Mouse (Mus musculus): ENCODE data around the gene Pcbp3.

Gene Pcbp3

DNA sequence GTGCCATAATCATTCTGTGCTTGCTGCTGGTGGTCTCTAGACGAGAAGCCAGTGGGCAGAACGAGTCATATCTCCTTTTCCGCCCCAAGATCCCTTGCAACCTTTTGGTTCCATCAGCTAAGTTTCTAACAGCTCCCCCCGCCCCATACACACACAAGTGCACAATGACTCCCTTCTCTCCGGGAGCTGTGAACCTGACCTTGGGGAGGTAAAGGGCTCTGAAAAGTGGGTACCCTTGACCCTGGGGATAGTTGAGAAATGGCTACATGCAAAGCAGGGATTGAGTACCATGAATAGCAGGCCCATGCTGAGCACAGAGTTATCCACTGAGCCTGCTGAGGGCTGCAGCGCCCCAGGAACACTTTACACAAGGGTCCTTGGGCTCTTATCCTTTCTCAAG lies 229.3 kb downstream of the Pcbp3 start:
- WGBS: 84% methylated on average over 6 of the region's 6 CpGs

DNA sequence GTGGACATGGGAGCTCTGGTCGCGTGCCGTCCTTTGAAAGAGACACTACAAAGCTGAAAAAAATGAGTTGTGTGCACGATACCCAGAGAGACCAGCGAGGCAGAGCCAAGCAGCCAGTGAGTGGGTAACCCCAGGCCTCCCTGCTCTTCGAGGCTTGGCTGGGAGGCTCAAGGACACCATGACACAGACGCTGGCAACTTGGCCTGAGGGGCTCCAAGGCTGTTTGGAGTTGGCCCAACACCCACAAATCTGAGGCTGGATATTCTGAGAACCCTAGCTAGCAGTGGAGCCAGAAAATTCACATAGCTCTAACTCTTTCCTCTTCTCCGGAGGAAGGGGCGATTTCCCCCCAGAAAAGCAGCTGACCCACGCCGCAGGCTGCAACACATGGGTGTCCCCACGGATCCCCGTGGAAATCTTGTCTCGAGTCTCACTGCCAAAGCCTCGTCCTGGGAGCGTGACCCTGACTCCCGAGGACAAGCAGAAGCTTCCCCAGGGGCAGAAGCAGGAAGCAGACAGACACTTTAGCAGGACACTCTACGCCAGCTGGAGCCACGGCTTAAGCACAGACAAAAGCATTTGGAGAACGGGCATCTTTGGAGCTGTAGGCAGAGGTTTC lies 230.0 kb downstream of the Pcbp3 start:
- 64% methylated on average over 20 of the region's 20 CpGs for WGBS

DNA sequence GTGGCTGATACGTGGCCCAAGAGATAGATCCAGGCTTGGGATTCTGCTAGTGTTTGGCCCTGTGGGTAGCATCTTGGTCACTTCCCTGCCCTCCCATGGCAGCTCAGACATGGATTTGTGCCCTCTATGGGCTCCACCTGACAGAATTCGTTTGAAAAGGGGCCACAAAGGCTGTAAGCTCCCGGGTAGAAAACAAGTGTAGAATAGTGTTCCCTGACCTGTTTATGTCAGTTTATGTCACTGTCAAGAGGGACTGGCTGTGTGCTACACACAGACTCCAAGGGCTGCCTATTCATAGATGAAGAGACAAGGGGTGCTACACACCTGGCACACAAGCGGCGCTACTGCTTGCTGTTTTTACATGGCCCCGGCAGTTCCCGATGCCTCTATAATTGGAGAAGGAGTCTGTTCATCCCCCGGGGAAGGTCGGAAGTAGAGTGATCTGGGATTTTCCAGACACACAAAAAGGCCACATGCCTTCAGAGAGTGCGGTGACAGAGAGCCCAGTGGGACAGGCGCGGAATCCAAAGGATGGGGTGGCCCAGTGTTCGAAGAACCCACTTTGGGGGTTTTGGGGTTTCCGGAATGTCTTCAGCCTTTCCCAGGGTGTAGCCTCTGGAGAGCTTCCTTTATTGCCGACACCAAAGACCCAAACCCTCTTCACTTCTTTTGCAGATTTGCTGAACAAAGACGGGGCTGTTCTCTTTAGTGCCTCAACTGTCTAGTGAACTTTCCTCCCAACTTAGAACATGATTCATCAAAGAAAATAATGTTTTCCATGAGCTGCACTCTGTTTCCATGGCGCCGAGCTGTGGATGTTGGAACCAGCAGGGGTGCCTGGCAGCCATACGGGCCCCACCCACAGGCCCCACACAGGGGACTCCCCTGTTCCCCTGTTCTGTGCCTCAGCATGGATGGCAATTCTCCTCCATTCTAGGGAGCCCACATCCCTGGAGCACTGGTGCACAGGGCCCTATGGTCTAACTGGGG lies 231.8 kb downstream of the Pcbp3 start:
- WGBS: 58% methylated on average over 19 of the region's 19 CpGs

DNA sequence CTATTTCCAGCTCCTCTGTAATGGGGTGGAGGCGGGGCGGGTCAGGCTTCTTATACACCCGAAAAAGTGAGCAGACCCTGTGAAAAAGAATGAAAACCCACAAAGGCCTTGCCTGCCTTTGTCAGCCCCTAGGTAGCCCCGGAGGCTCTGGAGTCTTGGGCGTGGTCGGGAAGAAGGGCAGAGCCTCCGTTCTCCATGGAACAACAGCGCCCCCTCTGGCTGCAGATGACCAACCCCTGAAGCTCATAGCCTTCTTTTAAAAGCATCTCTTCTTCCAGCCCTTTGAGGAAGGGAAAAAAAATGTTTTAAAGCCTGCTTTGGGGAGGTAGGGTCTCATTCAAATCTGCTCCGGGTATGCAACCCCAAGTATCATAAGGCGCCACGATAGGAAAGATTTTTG lies 233.3 kb downstream of the Pcbp3 start:
- 24% methylated on average over 11 of the region's 11 CpGs for whole genome bisulfite sequencing

DNA sequence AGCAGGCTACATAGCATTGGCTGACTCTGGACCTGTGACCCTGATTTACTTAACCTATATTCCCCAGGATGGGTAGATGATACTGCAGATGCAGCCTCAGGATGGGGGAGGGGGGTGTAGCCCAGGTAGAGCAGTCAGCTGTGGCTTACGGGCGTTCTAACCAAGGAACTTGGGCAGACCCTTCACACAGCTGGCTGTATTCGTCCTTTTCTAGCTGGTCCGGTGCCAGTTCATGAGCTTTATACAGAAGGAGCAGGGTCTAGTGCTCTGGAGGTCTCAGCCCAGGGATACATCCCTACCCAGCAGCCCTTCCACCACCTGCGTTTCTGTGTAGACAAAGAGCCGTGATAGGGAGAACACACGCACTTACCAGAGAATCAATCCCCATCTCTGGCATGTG lies 234.4 kb downstream of the Pcbp3 start:
- whole genome bisulfite sequencing: 89% methylated on average over 7 of the region's 7 CpGs

DNA sequence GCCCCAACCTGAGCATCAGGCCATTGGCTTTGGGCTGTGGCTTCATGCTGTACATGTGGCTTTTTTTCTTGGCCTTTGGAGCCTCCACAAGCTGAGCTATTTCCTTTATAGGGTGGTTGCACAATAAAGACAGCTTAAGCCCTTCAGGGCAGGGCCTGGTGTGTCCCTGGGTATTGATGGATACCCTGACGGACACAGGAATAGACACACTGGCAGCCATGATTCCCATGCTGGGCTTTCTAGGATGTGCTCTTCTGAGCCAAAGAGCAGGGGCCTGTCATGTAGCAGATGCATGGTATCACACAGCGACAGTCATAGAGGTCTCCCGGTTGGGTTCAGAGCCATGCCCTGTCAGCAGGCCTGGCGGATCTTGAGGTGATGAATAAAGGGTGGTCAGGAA lies 234.8 kb downstream of the Pcbp3 start:
- WGBS: 99% methylated on average over 4 of the region's 4 CpGs

DNA sequence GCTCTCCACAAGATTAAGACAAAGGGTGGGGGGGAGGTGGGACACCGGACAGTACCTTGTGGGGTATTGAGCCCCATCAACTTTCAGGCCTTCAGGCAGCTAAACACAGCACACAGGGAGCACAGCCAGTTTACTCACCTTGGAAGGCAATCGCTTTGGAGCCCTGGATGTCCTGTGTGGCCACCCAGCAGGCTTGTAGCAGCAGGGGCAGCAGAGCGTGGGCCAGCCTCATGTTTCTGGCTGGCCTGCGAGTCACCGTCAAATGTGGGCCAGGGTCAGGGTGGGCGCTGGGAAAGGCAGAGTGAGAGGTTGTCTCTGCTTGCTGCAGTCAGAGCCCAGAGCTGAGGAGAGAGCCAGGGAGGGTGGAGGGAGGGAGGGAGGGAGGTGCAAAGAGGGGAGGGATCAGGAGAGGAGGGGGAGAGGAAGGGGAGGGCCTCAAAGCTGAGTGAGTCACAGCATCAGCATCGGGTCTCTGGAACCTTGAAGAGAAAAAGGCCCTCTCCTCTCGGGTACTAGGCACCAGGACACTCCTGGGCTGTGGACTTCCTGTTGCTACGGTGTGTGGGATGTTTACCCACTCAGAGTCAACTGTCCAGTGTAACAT lies 235.9 kb downstream of the Pcbp3 start, which contains the start of gene Col6a1:
Col6a1 (minus strand) TSS at position 487 of the 604 bp plus-strand sequence.
- 55% methylated on average over 9 of the region's 9 CpGs for WGBS

DNA sequence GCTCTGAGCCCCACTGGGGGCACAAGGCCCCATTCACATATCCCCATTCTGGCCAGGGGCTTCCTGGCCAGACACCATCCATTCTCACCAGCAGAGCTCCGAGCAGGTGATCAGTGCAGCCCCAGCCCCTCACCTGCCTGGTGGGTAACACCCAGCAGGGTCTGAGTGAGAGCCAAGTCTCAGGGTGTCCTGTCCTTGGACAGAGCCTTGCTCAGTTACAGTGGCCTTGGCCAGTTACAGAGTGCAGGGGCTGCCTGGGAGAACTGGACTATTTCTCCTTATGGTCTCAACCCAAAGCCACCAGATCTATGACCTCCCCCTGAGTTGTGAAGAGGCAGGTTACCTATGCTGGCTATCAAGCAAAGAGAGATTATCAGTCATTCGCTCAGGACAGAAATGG lies 236.6 kb downstream of the Pcbp3 start:
- WGBS: 90% methylated on average over 2 of the region's 2 CpGs

DNA sequence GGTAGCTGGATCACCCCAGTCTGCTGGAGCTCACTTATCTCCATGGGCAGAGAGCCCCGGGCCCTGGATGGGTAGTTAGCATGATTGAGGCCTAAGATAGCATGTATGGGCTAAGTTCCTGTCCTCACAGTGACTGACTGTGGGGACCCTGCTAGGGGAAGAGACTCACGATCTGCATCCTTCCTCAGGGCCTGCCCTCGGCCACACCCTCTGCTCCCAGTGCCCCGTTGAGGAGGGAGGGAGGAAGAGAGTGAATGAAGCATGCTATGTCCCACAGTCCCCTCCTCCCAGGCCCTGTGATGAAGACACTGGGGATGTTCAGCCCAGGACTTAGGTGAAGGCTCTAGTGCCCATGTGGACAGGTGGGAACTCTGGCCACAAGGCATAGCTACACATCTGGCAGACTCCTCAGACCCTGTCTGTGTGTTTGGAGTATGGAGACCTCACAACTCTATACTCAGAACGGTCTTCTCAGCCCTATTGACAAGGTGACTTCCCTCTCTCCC lies 237.4 kb downstream of the Pcbp3 start:
- WGBS: 59% methylated on average over 5 of the region's 5 CpGs

DNA sequence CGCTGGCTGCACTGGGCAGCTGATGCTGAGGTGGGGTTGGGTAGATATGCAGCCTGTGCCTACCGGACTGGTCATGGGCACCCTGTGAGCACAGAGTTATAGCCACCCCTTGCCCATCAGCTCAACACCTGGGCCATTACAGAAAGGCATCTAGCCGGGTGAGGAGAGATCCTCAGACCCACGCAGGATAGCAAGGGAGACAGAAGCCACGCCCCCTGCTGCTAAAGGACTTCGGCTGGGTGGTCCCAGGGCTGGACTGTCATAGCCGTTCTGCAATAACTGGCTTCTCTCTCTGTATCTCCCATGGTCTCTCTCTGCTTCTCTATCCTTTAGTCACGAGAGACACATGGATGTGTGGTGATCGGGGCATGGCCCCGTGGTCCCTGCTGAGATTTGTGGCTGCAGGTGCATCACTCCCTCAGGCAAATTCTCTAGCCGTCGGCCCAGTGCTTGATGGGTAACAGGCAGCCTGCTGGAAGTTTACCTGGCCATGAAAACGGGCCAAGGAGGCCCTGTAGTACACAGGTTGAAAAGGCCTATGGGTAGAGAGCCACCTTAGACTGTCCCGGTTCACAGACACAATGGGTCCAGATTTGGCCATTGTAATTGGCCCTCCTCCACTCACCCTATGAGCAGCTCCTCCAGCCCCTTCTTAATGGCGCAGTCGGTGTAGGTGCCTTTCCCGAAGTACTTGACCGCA lies 238.8 kb downstream of the Pcbp3 start:
- WGBS: 91% methylated on average over 18 of the region's 18 CpGs

DNA sequence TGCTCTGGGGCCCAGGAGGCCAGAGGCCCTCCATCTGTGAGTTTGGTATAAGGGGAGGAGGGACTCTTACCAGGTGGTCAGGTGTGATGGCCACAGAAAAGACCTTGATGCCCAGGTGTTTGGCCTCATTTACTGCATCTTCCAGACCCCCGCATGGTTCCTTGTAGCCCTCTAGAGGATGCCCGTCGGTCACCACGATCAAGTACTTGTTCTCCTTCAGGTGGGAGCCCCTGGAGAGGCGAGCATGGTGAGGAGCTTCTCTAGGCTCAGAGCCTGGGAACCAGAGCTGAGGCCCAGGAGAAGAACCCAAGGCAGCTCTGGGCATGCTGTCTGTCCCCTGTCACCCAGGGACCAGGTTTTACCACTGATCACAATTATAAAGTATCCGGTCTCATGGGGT lies 239.9 kb downstream of the Pcbp3 start:
- 96% methylated on average over 6 of the region's 6 CpGs for WGBS

DNA sequence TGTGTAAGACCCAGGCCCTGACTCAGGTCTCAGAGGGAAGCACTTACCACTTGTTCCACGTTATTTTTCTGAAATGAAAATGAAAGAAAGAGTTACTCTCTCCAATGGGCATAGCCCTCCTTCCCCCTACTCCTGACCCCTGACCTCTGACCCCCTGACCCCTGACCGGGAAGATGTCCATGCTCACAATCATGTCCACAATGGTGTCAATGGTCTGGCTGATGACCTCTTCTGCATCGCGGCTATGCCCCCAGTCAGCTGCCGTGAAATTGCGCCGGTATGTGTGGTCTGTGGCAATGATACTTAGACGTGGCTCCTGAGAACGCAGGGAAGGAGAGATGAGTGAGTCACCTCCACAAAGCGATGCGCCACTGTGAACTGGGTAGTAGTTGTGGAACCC lies 240.5 kb downstream of the Pcbp3 start:
- 87% methylated on average over 11 of the region's 11 CpGs for WGBS

DNA sequence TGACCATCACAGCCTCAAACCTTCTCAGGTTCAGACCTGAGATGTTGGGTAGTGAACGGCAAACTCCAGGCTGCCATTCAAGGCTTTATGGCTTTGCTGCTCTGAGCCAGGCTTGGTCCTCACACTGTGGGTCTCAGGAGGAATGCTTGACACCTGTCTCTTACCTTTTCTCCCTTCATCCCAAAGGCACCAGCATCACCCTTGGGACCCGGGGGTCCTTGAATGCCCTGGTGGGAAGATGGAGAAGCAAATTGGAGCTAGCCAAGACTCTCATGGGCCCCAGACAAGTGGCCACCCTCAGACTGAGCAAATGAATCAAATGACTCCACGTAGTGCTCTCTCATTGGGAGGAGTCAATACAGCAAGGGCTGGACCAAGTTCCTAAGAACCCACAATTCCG lies 244.1 kb downstream of the Pcbp3 start:
- WGBS: 94% methylated on average over 4 of the region's 4 CpGs

DNA sequence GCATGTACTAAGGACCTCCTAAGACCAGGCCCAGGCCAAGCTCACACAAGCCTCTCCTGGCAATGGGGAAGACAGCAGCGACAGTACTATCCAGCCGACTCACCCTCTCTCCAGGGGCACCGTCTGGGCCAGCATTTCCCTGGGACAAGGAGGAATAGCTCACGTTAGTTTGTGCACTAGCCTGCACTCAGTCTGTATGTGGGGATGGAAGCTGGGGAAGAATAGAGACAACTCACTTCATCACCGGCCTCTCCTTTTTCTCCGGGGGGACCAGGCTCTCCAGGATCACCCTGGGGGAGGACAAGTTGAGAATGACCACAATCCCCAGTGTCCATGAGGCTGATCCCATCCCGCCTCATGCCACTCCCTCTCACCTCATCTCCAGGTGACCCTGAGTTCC lies 244.7 kb downstream of the Pcbp3 start:
- 96% methylated on average over 7 of the region's 7 CpGs for WGBS

DNA sequence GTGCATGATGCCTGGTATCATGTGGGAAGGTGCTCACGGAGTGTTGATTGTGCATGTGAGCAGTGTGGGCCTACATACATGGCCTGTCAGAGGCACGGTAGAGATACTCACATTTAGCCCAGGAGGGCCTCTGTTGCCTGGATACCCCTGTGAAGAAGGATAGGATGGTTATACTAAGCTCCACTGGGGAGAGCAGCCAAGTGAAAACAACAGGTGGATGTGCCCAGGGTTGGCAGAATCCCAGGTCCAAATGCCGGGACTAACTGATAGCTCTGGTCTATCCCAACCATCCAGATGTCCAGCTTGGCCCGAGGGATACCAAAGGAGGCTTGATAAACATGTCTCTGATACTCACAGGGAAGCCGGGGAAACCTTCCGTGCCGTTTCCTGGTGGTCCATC lies 247.4 kb downstream of the Pcbp3 start:
- 59% methylated on average over 7 of the region's 7 CpGs for WGBS

DNA sequence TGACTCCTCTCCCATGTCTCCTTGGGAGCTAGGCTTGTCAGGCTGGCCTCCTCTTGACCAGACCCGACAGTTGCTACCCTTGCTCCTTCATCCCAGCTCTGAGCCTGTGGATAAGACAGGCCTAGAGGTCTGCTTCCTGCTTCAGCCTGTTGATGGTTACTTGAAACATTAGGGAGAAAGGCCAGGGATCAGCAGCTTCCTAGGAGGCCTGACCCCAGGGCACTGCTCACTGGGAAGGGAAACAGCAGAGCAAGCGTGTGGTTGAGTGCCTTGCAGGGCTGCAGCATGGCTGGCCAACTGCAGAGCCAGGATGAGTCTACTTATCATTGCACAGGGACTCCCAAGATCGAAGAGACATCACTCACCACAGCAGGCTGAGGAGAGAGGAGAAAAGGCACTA lies 249.2 kb downstream of the Pcbp3 start:
- 91% methylated on average over 3 of the region's 3 CpGs for WGBS

Data from cerebral cortex, adult 2 months (tissue).